Mouse (Mus musculus) left cerebral cortex, postnatal 36 days (tissue): ENCODE results near the gene Msi2. TPM values are rescaled to one million over a fixed set of nuclear protein-coding genes. Genes with fewer than 3 reads are reported as not detected.

Experiments used
- DNase-seq, 2 experiments: peaks; one replicate each; pipeline ENCODE4 v3.0.0; 2021 to 2022; ENCODE audit warnings: low spot score in 2 of 2, mixed read lengths in 1 of 2
- intact Hi-C: fragments of 180-260 bp; cut with DNase I; formaldehyde crosslinking; loops from one replicate; pipeline ENCODE4 v1.15.1; 2025
- total RNA-seq, 2 experiments: library from RNA; stranded (reverse); gene quantifications; 2 replicates each; pipeline ENCODE4 v1.2.3; 2021

The Msi2 gene
- total RNA-seq, 2 experiments from 2014 or later: 117 to 132 TPM

DNA sequence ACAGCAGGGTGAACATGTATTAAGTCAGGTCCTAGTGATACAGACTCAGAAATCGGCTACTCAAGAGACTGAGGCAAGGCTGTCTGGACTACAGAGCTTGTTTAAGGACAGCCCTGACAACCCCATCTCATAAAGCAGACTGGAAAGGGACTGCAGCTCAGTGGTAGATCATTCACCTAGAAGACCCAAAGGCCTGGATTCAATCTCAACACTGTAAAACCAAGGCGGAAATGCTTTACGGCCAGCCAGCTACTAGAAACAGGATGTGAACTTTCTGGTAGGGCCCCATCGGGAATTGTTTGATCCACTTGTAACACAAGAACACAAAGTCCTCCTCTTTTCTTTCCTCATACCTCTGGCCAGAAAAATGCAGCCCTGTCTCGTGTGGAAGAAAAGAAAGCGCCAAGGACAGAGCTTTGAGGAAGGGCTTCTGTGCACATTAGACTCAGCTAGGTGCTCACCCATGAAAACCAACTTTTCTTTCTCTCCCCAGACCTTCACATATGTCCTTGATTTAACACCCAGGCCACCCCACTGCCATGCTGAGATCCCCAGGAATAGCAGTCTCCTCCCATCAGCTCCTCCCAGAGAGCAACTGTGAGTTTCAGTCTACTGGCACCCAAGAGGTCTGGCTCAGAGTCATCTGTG lies 162.3 kb downstream of the Msi2 start:
- no peak for DNase-seq
- intact Hi-C loops: no loop called here

GRCm38 (mm10) chr11:88555232-88555818 lies 163.0 kb downstream of the Msi2 start:
- intact Hi-C loops: no loop called here

DNA sequence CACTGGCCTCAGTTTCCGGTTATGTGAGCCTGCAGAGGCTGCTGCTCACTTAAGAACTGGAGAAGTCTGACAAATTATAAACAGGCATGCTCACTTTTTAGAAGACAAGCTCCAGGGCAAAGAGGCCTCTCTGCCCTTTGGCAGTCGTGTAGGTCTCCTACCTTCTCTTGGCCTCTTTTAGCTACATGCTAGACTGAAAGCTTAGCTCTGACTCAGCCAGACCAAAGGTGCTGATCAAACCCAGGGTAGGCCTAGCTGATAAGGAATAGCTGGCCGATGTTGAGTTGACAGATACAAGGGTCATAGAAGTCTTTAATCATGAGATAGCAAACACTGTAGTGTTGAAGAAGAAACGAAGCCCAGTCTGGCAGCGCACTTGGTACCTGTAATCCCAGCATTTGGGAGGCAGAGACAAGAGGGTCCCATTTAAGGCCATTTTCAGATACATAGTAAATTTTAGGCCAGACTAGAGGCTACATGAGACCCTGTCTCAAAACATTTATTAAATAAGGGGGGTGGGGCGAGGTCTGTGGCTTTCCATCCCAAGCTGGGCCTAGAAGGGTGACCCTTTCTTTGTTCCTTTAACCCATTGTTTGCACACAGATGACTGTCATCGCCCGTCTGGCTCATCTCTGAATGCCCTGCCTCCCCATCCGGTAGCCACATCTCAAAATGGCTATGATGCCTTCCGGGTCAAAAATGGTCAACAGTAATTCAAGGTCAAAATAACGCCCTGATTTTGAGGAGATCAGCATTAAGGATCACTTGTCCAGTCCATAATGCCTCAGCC lies 164.6 kb downstream of the Msi2 start:
- DNase-seq: no peak
- intact Hi-C loops: loop anchor here (5.0 kb wide), 2 partner anchors 44 to 174 kb away; no protein-coding TSS in a partner anchor

More at GRCm38 (mm10) chr11:88555232-88555818, 163.0 kb downstream of the Msi2 start:
- no peak for DNase-seq

DNA sequence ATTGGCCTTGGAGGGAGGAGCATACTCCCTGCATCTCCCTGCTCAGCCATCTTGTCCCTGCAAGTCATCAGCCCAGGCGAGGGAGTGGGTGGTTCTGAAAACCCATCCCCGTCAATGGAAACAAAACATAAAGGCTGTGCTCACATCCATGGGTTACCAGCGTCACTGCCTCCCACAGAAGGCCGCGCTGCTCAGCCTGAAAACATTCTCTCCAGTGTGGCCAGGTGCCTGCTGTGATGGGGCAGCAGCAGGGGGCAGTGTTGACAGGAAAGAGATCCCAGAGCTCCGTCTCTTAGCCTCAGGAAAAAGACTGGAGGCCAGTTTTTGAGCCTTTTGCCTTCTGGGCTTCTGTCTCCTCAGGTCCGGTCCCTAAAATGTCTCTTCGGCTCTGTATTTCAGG lies 165.3 kb downstream of the Msi2 start:
- intact Hi-C loops: loop anchor here (5.0 kb wide), 2 partner anchors 44 to 174 kb away; no protein-coding TSS in a partner anchor

DNA sequence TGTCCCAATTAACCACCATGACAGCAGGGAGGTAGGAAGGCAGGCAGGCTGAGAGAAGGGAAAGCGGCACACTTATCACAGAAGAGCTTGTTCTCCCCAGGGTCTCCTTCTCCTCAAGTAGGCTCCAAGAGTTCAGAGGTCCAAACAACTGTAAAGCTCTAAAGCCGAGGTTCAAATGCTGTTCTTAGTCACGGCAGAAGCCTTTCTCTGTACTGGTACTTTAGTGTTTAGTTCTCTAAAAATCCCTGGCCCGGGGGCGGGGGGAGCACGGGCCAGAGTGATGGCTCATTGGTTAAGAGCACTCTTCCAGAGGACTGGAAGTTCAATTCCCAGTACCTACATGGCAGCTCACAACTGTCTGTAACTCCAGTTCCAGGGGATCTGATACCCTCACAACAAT lies 165.9 kb downstream of the Msi2 start:
- intact Hi-C loops: loop anchor here (5.0 kb wide), 2 partner anchors 45 to 175 kb away; no protein-coding TSS in a partner anchor
- DNase-seq: no peak

More for the DNA sequence above, 165.3 kb downstream of the Msi2 start:
- peak; percentile 66 to 73 for DNase-seq

DNA sequence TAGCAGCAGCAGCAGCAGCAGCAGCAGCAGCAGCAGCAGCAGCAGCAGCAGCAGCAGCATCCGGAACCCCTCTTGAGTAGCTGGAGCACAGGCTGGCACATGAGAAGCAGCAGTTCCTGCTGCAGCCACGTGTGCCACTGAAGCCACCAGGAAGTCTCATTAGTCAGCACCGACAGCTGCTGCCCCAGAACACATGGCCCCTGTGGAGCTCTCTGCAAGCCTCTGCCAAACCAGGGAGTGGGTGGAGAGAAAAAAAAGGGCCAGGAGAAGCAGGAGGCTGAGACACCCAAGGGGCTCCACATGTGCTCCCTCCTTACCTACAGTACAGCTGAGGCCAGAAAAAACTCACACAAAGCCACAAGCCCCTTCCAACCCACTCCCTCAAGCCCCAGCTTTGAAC lies 167.3 kb downstream of the Msi2 start:
- DNase-seq: peak; percentile 41 to 54
- intact Hi-C loops: loop anchor here (5.0 kb wide), 2 partner anchors 46 to 176 kb away; no protein-coding TSS in a partner anchor

- DNase-seq: no peak
- intact Hi-C loops: loop anchor here (5.0 kb wide), 2 partner anchors 47 to 177 kb away; no protein-coding TSS in a partner anchor
Measured at GRCm38 (mm10) chr11:88550083-88550907, 168.0 kb downstream of the Msi2 start.

GRCm38 (mm10) chr11:88549529-88549900 lies 168.8 kb downstream of the Msi2 start:
- no peak for DNase-seq
- intact Hi-C loops: no loop called here

- no peak for DNase-seq
- intact Hi-C loops: no loop called here
Measured at GRCm38 (mm10) chr11:88548832-88549528, 169.3 kb downstream of the Msi2 start.

DNA sequence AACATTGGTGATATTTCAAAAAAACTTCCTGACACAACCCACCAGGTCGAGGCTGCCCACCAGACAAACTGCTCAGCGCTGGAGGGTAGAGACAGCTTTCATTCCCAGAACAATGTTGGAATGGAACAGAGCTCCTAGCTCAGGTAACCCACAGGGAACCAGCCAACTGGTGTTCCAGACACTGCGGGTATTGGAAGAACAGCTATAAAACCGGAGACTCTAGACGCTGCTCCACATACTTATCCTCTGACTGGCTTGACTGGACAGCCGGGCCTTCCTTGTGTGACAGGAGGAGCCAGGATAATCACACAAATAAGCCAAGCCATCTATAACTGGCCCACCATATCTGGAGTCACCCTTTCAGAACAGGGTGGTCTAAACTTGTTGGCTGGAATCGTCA lies 169.9 kb downstream of the Msi2 start:
- no peak for DNase-seq
- intact Hi-C loops: no loop called here

DNA sequence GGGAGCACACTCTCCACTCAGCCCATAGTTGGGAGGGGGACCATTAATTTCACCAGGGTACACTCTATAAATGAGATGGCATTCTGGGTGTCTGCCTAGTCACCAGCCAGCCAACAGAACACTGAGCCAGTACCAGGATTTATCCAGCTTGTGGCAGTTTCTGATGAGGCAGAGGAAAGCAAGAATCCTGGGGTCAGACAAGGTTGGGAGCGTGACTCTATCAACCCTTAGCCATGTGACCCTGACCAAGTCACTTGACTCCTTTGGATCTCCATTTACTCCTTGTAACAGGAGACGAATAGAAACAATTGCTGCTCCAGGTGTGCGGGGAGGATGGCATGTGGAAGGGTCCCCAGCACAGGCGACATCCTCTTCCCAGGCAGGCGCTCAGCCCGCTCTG lies 174.5 kb downstream of the Msi2 start:
- DNase-seq: no peak
- intact Hi-C loops: no loop called here

DNA sequence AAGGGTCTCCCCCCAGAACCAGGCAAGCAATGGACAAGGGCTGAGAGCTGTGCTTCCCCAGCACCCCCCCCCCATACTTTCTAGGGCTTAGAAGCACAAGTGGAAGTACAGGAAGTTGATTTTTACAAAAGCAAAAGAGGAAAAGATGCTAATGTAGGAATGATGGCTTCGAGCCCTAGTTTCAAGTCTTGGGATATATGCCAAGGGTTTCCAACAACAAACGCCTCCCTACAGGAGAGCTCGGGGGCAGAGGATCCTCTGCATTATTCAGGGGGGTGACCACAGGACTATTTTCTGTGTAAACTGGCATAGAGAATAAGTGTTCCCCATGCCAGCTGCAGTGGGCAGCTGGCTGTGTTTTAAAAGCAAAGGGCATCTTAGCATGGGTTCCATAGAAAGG lies 175.5 kb downstream of the Msi2 start:
- intact Hi-C loops: no loop called here
- no peak for DNase-seq

DNA sequence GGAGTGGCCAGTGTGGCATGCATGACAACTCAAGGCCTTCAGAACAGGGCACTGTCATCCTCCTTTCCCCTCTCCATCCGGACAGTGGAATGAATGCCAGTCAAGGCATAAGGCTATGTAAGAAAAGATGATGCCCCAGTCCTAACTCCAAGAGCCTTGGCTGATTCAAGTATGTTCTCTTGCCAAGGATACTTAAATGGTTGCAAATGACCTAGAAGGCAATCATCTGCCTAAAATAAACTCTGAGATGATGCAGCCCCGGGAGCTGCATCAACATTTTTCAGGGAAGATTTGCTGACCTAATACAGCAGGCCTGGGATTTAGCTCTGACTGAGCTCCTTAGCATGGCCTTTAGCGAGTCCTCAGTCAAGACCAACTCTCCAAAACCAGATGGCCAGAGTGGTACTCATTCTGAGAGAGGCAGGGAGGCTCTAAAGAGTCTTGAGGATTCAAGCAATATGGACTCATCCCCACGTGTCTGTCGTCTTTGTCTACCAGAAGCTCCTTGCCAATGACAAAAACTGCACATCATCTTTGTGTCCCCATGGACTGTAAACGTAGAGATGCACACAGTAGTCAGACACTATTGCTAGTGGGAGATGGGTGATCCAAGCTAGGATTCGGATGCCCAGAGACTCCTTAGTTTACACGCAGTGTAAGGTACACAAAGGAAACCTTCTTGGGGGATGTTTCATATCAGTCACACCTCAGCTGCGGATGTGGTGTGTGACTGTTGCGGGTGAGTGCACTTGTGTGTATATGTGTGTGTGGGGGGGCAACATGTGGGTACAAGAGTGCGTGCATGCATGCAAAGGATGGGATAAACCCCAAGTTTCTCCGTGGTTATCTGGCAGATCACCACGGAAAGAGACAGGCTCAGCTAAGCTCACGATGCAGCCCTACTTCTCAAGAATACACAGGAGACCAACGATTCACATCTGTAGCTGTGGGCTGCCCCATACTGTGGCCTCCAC lies 176.4 kb downstream of the Msi2 start:
- intact Hi-C loops: no loop called here
- DNase-seq: no peak

GRCm38 (mm10) chr11:88539637-88540478 lies 178.5 kb downstream of the Msi2 start:
- no peak for DNase-seq
- intact Hi-C loops: no loop called here

DNA sequence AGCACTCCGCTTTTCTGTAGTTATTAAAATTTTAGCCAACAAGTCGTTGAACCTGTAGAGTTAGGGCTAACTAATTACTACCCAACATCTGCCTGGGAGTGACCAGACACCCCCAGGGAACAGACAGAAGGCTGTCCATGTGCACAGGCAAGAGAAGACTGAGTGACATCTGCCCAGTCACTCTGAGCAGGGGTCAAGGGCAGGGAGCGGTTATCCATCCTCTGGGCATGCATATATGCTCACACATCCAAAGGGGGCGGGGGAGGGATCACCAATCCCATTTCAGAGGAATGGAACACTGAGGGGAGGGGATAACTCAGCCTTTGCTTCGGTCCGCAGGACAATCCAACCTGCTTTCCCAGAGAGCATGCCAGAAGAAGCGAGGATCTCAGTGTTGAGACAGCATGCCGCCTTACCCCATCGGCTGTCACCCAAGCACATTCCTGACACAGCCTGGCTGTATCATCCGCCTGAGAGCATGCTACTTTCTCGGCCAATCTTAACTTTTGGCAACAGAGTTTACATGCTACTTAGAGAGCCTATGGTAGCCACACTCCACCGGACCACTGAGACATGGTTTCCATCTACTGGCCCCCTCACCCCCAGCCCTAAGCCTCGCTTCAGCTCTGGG lies 179.5 kb downstream of the Msi2 start:
- intact Hi-C loops: no loop called here
- no peak for DNase-seq

- intact Hi-C loops: no loop called here
- no peak for DNase-seq
Measured at GRCm38 (mm10) chr11:88537344-88537743, 181.0 kb downstream of the Msi2 start.

GRCm38 (mm10) chr11:88536861-88537260 lies 181.5 kb downstream of the Msi2 start:
- intact Hi-C loops: no loop called here
- DNase-seq: no peak
